Mouse (Mus musculus) lung, embryonic 14.5 days (tissue): ENCODE measurements around the gene Anapc16. TPM values are rescaled to one million over a fixed set of nuclear protein-coding genes. Genes with fewer than 3 reads are reported as not detected.

Source experiments
- ATAC-seq: fragments of 200-750 bp; cut with Nextera tagmentation; 2 replicates; pipeline ENCODE4 v1.8.0; 2017; ENCODE audit warnings: mild to moderate bottlenecking, moderate TSS enrichment, moderate library complexity; ENCODE audit not compliant: insufficient read depth
- DNase-seq: peaks from one replicate; pipeline ENCODE4 v3.0.0-alpha.2; 2015
- H3K27ac ChIP-seq: fragments of 300-500 bp; sonication (generic); 2 replicates; pipeline ENCODE4 v1.5.1; 2014; ENCODE audit warnings: low read depth, mild to moderate bottlenecking, moderate library complexity
- H3K27me3 ChIP-seq: fragments of 300-500 bp; sonication (generic); 2 replicates; pipeline ENCODE4 v1.6.1; 2014; ENCODE audit warnings: low read length, control low read depth; ENCODE audit not compliant: insufficient read depth
- H3K36me3 ChIP-seq: fragments of 300-500 bp; sonication (generic); 2 replicates; pipeline ENCODE4 v1.6.1; 2014; ENCODE audit warnings: control low read depth; ENCODE audit not compliant: insufficient read depth
- H3K4me1 ChIP-seq: fragments of 300-500 bp; sonication (generic); 2 replicates; pipeline ENCODE4 v1.6.1; 2014; ENCODE audit warnings: antibody characterized with exemption, control low read depth; ENCODE audit not compliant: insufficient read depth
- H3K4me2 ChIP-seq: fragments of 300-500 bp; sonication (generic); 2 replicates; pipeline ENCODE4 v1.6.1; 2014; ENCODE audit warnings: mild to moderate bottlenecking
- H3K4me3 ChIP-seq: fragments of 300-500 bp; sonication (generic); 2 replicates; pipeline ENCODE4 v1.5.1; 2014; ENCODE audit warnings: low read depth, low read length
- H3K9ac ChIP-seq: fragments of 300-500 bp; sonication (generic); 2 replicates; pipeline ENCODE4 v1.6.1; 2014
- H3K9me3 ChIP-seq: fragments of 300-500 bp; sonication (generic); 2 replicates; pipeline ENCODE4 v1.6.1; 2016; ENCODE audit warnings: low read depth, low read length, control low read depth
- CTCF ChIP-seq: IDR thresholded peaks from 2 replicates; pipeline ENCODE4 v1.5.1; 2016; ENCODE audit warnings: antibody characterized with exemption, low read depth
- WGBS: fragments of 180-500 bp; shearing (Covaris S2); extraction: QIAGEN DNeasy Blood & Tissue Kit; methylation state at CpG from one replicate; pipeline ENCODE4 v1.1.7; 2014; 5-methylcytosine and 5-hydroxymethylcytosine counted together
- polyA plus RNA-seq: library from polyadenylated mRNA; unstranded; fragments of >200 nt; fragmentation: Nextera tagmentation; extraction: Ambion mirVana; gene quantifications from 2 replicates; pipeline ENCODE4 v1.2.1, GENCODE M21; 2014

The Anapc16 gene
- polyA plus RNA-seq, 1 experiment from 2014 or later: 108 TPM

DNA sequence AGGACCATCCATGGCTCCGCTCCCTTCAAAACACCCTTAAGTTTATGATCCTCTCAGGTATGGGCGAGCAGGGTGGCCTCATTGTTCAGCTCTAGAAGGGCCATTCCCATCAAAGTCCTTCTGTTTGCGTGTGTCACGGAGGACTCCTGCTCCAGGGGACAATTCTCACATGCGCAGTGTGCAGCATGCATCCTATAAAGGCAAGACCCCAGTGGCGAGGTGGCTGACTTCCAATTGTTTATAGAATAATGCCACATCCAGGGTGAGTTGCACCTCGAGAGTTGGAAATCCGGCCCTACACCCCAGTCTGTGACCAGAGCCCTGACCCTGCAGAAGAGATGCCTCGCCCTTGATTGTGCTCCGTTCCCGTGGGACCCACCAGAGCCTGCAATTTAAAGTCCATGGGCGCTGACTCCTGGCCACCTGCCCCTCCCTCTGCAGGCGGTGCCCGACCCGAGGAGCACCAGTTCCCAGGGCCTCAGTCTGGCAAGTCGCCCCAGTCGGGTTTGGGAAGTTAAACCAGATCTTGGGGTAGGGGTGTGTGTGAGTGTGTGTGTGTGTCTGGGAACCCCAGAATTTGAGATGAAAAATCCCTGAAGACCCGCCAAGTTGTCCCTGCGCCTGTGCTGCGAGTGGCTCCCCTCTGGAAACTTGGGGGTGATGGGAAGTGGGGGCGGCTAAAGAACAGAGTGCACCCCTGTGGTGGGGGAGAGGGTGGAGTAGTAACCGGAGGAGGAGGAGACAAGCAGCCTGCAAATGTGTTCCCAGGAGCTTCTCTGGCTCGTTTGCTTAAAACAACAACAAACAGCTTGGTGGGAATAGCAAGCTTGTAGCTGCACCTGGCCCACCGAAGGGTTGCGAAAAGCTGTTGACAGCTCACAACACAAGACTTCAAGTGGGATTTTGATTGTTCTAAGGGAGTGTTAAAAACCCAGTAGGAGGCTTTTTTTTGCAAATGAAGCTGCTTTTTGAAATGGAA lies 45.5 kb downstream of the Anapc16 start:
- 29% methylated on average over 25 of the region's 25 CpGs for WGBS
- Histone ChIP-seq H3K27me3 (no peaks in the 10 kb centered on the region), H3K36me3 (no peaks in the 10 kb centered on the region), H3K27ac (no peak overlapping the region), H3K4me1 (peaks cover 4% of the 10 kb centered on the region; the same call in 1 of the 2 replicates), H3K9me3 (no peaks in the 10 kb centered on the region), H3K4me3 (no peak overlapping the region), H3K4me2 (peak overlapping the region; percentile 12; the same call in 1 of the 2 replicates), H3K9ac (no peak overlapping the region)
- DNase-seq (peak; percentile 13), ATAC-seq (no peak)
- no peak for TF ChIP-seq CTCF

DNA sequence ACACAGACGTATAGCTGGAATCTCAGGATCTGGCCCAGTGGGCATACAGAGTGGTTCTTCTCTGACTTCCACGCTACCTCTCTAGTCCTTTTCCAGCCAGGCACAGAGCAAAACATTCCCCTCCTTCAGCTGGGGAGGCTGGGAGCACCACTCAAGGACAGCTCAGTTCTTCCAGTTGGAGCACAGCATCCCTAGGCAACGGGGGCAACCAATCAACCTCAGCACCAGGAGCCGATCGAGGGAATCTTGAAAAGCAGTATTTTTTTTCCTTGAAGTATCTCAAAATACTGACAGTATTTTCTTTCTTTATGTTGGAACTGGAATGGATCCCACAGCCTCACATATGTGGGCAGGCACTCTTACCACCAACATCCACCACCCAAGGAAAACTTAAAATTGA lies 46.3 kb downstream of the Anapc16 start:
- Histone ChIP-seq H3K4me2 (no peak overlapping the region), H3K4me3 (no peak overlapping the region), H3K9me3 (no peaks in the 10 kb centered on the region), H3K27ac (no peak overlapping the region), H3K4me1 (peaks cover 4% of the 10 kb centered on the region; the same call in 1 of the 2 replicates), H3K36me3 (no peaks in the 10 kb centered on the region), H3K9ac (no peak overlapping the region), H3K27me3 (no peaks in the 10 kb centered on the region)
- no peak for DNase-seq
- TF ChIP-seq CTCF: no peak
- 57% methylated on average over 5 of the region's 5 CpGs for WGBS
- no peak for ATAC-seq

DNA sequence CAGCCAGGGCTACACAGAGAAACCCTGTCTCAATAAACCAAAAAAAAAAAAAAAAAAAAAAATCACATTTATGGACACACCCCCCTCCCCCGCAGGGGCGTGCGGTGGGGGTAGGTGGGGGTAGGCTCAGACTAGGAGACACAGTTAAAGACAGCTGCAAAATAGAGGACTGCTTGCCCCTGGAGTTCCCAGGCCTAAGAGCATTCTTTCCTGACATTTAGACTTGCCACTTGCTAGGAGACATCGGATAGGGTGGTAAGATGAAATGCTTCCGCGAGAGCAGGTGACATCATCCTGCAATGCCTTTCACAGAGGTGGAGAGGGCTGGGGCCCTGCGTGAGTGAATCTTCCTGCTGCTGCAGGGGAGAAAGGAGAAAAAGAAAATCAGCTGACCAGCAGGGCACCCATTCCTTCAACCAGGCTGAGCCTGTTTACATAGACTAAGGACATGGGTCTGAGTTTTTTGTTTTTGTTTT lies 49.3 kb downstream of the Anapc16 start:
- Histone ChIP-seq H3K4me1 (peaks cover 15% of the 10 kb centered on the region), H3K9ac (no peak overlapping the region), H3K27ac (no peak overlapping the region), H3K36me3 (peaks cover 13% of the 10 kb centered on the region; the same call in 1 of the 2 replicates), H3K4me3 (no peak overlapping the region), H3K9me3 (no peaks in the 10 kb centered on the region), H3K4me2 (no peak overlapping the region), H3K27me3 (no peaks in the 10 kb centered on the region)
- DNase-seq (no peak), ATAC-seq (no peak)
- TF ChIP-seq CTCF: no peak
- WGBS: 21% methylated on average over 7 of the region's 7 CpGs

DNA sequence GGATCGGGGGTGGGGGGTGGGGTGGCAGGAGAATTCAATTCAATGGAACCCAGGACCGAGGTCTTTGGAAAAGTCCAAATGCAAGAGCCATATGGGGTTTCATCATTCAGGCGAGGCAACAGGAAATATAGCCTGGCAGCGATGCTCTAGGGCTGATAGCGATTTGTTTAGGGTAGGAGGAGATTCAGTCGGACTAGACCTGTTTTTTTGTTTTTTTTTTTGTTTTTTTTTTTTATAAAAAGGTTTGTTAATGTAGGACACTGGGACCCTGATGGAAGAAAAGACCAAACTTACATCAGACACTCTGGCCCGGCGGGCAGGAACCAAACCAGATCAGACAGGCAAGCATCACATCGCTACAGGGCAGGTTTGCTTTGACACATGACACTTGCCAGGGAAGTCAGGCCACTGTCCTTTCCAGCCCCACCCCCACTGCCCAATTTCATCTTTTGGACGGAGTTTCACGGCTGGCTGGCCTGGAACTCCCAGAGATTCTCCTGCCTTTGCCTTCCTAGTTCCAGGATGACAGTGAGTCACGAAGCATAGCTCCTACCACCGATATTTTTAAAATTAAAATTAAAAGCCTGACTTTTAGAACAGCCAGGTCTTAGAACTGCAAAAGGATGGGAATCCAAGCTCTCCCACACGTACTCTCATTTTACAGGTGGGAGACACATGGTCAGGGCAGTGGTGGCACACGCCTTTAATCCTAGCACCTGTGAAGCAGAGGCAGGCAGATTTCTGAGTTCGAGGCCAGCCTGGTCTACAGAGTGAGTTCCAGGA lies 50.0 kb downstream of the Anapc16 start:
- no peaks in the 10 kb centered on the region for H3K27me3 ChIP-seq
- peak overlapping the region; percentile 96 for H3K4me2 ChIP-seq
- ATAC-seq: no peak
- no peaks in the 10 kb centered on the region for H3K9me3 ChIP-seq
- peak overlapping the region; percentile 95 for H3K27ac ChIP-seq
- H3K4me1 ChIP-seq: peaks cover 16% of the 10 kb centered on the region
- H3K9ac ChIP-seq: peak overlapping the region; percentile 72
- 23% methylated on average over 16 of the region's 16 CpGs for WGBS
- no peak for TF ChIP-seq CTCF
- peak overlapping the region; percentile 85 for H3K4me3 ChIP-seq
- H3K36me3 ChIP-seq: peaks cover 13% of the 10 kb centered on the region; the same call in 1 of the 2 replicates
- no peak for DNase-seq

DNA sequence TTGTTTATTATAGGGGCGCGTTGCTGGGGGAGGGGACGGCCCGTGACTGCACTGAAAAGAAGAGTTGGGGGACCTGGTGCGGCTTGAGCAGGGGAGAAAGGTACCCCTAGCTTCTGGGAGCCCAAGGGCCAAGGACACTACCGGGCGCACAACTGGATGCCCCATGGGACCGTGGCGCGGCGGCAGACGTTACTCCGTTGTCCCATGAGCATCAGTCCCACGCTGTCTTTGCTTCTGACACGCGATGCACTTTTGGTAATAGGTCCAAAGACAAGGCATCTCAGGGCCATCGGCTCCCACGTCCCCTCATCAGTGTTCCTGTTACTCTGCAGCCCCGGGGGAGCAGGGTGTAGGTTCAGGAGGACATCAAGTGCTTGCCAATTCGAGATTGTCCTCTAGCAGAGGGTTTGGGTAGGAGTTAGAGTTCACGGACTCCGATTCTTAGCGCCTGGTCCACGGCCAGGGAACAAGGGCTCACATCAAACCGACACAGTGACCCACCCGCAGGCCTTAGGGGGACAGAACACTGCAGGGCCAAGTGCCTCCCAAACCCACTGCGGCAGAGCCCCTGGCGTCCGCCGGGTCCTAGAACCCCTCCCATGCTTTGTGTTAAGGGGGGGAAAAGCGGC lies 50.7 kb downstream of the Anapc16 start:
- under 1% methylated on average over 31 of the region's 31 CpGs for WGBS
- peak; percentile 39 for ATAC-seq
- Histone ChIP-seq H3K4me3 (peak overlapping the region; percentile 85), H3K27me3 (no peaks in the 10 kb centered on the region), H3K4me2 (peak overlapping the region; percentile 96), H3K9ac (peak overlapping the region; percentile 72), H3K9me3 (no peaks in the 10 kb centered on the region), H3K4me1 (peaks cover 16% of the 10 kb centered on the region), H3K36me3 (peaks cover 13% of the 10 kb centered on the region; the same call in 1 of the 2 replicates), H3K27ac (peak overlapping the region; percentile 95)
- TF ChIP-seq CTCF: no peak
- DNase-seq: peak; percentile 80

DNA sequence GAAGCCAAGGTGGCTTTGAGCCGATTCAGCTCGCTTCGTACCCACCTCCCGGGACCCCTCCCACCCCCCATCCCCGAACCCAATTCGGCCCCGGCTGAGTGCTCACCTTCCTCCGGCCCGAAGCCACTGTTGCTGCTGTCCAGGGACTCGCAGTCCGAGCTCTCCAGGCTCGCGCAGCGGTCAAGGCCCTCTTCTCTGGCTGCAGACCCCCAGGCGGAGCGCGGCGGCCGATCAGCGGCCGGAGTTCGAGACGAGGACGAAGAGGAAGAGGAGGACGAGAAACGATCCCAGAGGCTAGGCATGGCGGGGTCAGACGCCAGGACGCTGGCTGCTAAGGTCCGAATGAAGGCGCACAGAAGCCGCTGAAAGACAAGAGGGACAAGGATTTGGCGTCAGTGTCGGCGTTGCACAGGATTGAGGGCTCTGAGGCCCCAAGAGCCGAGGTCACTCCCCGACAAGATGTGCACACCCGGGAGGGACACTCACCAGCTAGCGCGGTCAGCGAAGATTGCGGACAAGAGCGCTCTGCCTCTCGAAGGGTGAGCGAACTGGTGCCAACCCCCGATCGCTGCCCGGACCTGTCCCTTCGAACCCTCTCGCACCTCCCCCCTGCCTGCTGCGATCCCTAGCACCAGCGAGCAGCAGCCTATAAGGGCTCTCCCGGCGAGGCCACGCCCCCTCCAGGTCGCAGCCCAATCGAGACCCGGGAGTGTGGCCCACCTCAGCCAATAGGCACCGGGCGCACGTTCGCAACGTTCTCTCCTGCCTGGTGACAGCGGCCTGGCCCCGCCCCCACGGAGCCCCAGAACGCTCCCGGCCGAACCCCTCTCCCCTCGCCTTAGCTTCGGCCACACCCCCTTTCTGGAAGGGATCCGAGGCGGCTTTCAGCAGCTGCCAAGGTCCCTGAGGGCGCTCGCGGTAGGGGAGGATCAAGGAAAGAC lies 51.5 kb downstream of the Anapc16 start, which contains the start of gene Ddit4:
Gene Ddit4, minus strand, starts transcription at position 624 of the 941 bp plus-strand sequence.
- H3K27ac ChIP-seq: peak within 1 kb of the TSS; percentile 95
- WGBS: under 1% methylated on average over 76 of the region's 76 CpGs
- peaks cover 13% of the 10 kb centered on the region; the same call in 1 of the 2 replicates for H3K36me3 ChIP-seq
- H3K27me3 ChIP-seq: no peaks in the 10 kb centered on the region
- peaks cover 16% of the 10 kb centered on the region for H3K4me1 ChIP-seq
- ATAC-seq: peak; percentile 98
- H3K9me3 ChIP-seq: no peaks in the 10 kb centered on the region
- peak within 1 kb of the TSS; percentile 94 for H3K9ac ChIP-seq
- DNase-seq: peak; percentile 100
- TF ChIP-seq CTCF: 0 out of 2 replicates have a peak, but pooled peaks have one; percentile 1
- peak within 1 kb of the TSS; percentile 96 for H3K4me2 ChIP-seq
- H3K4me3 ChIP-seq: peak within 1 kb of the TSS; percentile 85
